Mouse (Mus musculus) cerebellum, adult 11-12 months (tissue): ENCODE results near the gene Vmn1r70.

Experiments used
- DNase-seq: peaks from one replicate; pipeline ENCODE4 v3.0.0; 2022

The Vmn1r70 gene

GRCm38 (mm10) chr7:10631232-10631631, at the start of gene Vmn1r70:
Vmn1r70 (plus strand) TSS chr7:10631532.
- DNase-seq, result no peak

GRCm38 (mm10) chr7:10613559-10613958, 17.8 kb upstream of the Vmn1r70 start, which contains the start of gene Vmn1r69:
Vmn1r69 (minus strand) TSS chr7:10613659.
- DNase-seq, result no peak
